Mouse (Mus musculus): ENCODE results near the gene Mybpc2.

DNA sequence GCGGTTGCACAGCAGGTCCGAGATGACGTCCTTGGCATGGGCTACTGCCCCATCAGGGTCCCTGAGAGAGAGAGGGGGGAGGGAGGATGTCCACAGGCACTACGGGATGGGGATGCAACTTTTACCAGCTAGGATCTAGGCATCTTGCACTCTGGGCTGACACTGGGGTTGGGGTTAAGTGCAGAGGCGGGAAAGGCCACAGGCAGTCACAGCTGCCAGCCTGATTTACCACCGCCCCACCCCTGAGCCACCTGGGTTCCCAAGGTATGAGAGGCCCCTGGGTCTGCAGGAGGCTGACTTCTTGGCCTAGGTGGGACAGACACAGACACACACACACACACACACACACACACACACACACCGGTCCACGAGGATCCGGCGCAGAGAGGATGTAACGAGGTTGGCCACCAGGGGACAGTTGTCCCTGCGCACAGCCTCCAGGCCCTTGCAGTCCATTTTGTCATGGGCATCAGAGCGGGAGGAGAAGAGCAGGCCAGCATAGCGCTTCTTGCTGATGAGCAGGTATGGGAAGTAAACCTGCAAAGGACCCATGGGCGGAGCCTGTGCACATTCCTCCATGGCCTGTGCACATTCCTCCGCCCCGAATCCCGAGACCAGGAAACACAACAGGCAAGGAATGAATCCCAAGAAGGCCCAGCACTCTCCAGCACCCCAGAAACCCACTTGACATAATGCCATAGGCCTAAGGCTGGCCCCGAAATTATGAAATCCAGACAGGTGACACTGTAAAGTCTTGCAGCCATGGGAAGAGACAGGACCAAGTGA lies 10.4 kb upstream of the Mybpc2 start:
- TF ChIP-seq CTCF (IDR thresholded peaks at IDR 0.05; ENCODE audit: control insufficient read depth, insufficient read depth, insufficient replicate concordance, low read depth, low read length), result no peak
- no peak for TF ChIP-seq POLR2A (IDR thresholded peaks at IDR 0.05; ENCODE audit: control insufficient read depth, low read depth, low read length)

Data from testis, adult 2 months (tissue).